ENCODE assay signal across 8 mouse cellular contexts in the genomic region with DNA sequence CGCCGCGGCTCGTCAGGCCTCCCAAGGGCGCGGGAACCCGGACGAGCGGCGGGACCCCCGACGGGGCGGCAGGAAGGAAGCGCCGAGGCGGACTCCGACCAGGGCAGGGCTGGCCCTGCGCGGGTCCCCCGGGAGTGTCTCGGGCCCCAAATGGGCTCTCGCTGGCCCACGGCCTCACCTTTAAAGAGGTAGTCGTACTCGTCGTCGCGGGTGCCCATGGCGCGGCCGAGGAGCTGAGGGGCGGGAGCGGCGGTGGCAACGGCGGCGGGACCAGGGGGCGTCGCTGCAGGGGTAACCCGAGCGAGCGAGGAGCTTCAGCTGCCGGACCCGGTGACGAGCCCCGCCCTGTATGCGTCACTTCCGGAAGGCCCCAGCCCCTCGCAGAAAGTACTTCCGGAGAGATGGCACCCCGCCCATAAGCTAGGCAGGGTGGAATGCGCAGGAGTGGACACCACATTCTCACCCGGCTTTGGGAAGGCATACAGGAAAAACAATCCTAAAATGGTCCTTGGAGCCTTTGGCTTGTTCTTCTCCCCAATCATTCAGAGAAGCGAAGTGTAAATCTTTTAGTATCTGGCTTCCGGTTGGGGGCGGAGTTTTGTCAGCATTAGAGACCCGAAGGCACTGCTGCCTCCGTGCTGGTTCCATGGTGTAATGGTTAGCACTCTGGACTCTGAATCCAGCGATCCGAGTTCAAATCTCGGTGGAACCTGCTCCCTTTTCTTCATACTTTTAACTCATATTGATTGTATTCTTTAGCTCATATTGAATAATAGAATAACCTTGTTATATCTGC. TPM values are rescaled to one million over a fixed set of nuclear protein-coding genes. Genes with fewer than 3 reads are reported as not detected.
DNase-seq lines count a peak whose midpoint lies in the region; ATAC-seq and TF ChIP-seq lines count a peak whose summit lies in the region.

A gene (minus strand): TSS at position 353 of the 796 bp plus-strand sequence.

- H3K27ac ChIP-seq in cortical plate, adult 2 months (ENCODE audit: insufficient read depth, low read length): peak within 1 kb of the TSS; percentile 58

- TF ChIP-seq CTCF in cortical plate, adult 2 months (IDR thresholded peaks at IDR 0.05; ENCODE audit: extremely low read depth, insufficient read depth, low read length): no peak

- TF ChIP-seq POLR2A in cortical plate, adult 2 months (IDR thresholded peaks at IDR 0.05; ENCODE audit: extremely low read depth, insufficient read depth, low read length): peak; percentile 75

- peak; percentile 94 to 95 for DNase-seq in gastrocnemius, adult 8-10 months (ENCODE audit: low spot score in 2 of 2)
- peak; percentile 90 for DNase-seq in hindlimb bud, embryonic 11.5 days (ENCODE audit: extremely low spot score, low read depth, low spot score)
- DNase-seq in left cerebral cortex, adult 8-10 months (ENCODE audit: low spot score in 2 of 2): peak; percentile 94
- peak; percentile 97 to 98 for DNase-seq in right cerebral cortex, postnatal 10 days (ENCODE audit: low spot score in 2 of 2)
- DNase-seq in urinary bladder, postnatal 25 days (ENCODE audit: low spot score): peak; percentile 98

- no peaks in the 10 kb centered on the region for H3K27me3 ChIP-seq in megakaryocyte, embryonic 14.5 days (replicated peaks)

- no peaks in the 10 kb centered on the region for H3K9me3 ChIP-seq in megakaryocyte, embryonic 14.5 days

- peaks cover 12% of the 10 kb centered on the region for H3K36me3 ChIP-seq in megakaryocyte, embryonic 14.5 days (replicated peaks; ENCODE audit: low read length)

- peak; percentile 90 for ATAC-seq in activated CD4-positive, CD25-positive, alpha-beta regulatory T cell, adult 4 months

- H3K4me1 ChIP-seq in cortical plate, adult 2 months (ENCODE audit: control insufficient read depth, insufficient read depth, low read length): no peaks in the 10 kb centered on the region
- H3K4me1 ChIP-seq in megakaryocyte, embryonic 14.5 days: peaks cover 36% of the 10 kb centered on the region

- peak within 1 kb of the TSS; percentile 46 for H3K4me3 ChIP-seq in cortical plate, adult 2 months (ENCODE audit: insufficient read depth, low read length)
- peak within 1 kb of the TSS; percentile 99 for H3K4me3 ChIP-seq in megakaryocyte, embryonic 14.5 days (replicated peaks)

RNA-seq across cellular contexts. Expression of the gene that starts here (rescaled TPM):
- polyA plus RNA-seq in activated CD4-positive, CD25-positive, alpha-beta regulatory T cell, adult 4 months (2017; shearing (Covaris generic)): 100 to 1,000 TPM; 204 to 248 TPM
- polyA plus RNA-seq in cortical plate, adult 2 months (2012; rRNA removed): 221 and 230 TPM in 2 replicates
- total RNA-seq in gastrocnemius, adult 8-10 months (2022): 100 to 1,000 TPM in 3 of 4 experiments, 10 to 100 TPM in 1; 96.3 to 105 (median 102) TPM
- 100 to 1,000 TPM; 237 to 269 (median 250) TPM for total RNA-seq in left cerebral cortex, adult 8-10 months (2022)
- polyA plus RNA-seq in megakaryocyte, embryonic 14.5 days (2012; ENCODE audit: insufficient read depth, low replicate concordance): 693 and 793 TPM in 2 replicates

Comparison
In these comparisons a context has a peak if more than half of its experiments do, and no peak if none do; other contexts are left out.
1. Peak in every context shown above with its lines: DNase-seq, ATAC-seq, H3K4me3 ChIP-seq and H3K27ac ChIP-seq.